ENCODE assay signal across 2 mouse cellular contexts in the genomic region with DNA sequence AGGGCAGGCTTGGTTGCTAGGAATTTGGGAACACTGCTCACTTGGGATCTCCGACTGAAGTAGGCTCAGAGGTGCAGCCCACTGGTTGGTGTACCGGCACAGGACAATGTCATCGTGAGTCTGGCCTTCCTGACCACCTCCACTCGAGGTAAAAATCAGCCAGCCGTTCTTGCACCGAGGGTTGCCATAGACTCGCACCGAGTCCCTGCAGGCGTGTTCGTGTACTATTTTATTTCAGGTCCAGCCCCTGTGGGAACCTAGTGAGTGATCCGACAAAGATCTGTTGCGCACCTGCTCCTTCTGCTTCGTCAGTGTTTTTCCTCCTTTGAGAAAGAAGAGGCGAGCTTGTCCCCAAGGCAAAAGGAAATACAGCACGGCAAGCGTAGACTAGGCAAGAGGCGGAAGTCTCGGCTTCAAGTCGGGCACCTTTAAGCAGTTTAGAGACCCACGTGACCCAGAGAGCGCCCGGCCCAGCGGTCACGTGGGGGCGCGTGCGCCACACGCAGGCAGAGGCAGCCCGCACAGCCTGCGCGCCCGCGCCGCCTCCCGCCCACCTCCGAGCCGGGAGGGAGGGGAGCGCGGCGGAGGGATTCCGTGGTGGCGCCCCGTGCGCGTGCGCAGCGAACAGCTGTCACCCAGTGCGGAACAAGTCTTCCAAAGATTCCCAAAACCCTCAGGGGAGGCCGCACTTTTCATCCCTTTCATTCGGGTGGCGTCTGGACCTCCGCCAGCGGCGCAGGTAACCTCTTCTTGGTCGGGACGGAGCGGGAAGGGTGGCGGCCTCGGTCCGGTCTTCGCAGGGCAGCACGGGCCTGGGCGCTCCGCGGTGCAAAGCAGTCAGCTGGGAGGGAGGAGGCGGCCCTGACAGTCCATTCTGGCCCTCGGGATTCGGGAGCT.
TF ChIP-seq lines count a peak whose summit lies in the region.

No protein-coding gene starts in this region.

TF ChIP-seq in C2C12, 6 proteins besides CTCF, POLR2A, EP300 and RAD21 (continued from another document):
- no peak for TF ChIP-seq CEBPB (IDR thresholded peaks at IDR 0.05; ENCODE audit: low read depth)

TF ChIP-seq in myocyte, 11 proteins besides CTCF, POLR2A, EP300 and RAD21 (continued from another document):
- TF ChIP-seq USF1 (IDR thresholded peaks at IDR 0.05; ENCODE audit: low read depth) (peak; percentile 98), MAX (IDR thresholded peaks at IDR 0.05; ENCODE audit: low read depth) (no peak), REST (IDR thresholded peaks at IDR 0.05; ENCODE audit: insufficient read depth, insufficient read length) (no peak), CEBPB (IDR thresholded peaks at IDR 0.05; ENCODE audit: insufficient read depth, poor library complexity, severe bottlenecking) (no peak), TCF3 (IDR thresholded peaks at IDR 0.05; ENCODE audit: insufficient read length, low read depth) (peak; percentile 45), SRF (IDR thresholded peaks at IDR 0.05; ENCODE audit: control insufficient read depth, insufficient read length, low read depth) (peak; percentile 32), E2F4 (IDR thresholded peaks at IDR 0.05; ENCODE audit: insufficient read depth) (no peak)
